Mouse (Mus musculus) spleen, adult 2 months (tissue): ENCODE measurements around the gene Gapdhs. TPM values are rescaled to one million over a fixed set of nuclear protein-coding genes. Genes with fewer than 3 reads are reported as not detected.

Experiments
- DNase-seq, 2 experiments: peaks; one replicate each; pipeline versions ENCODE4 v3.0.0 to v3.0.0-alpha.2; 2012 to 2021; ENCODE audit warnings: low spot score in 2 of 2, low read depth in 1 of 2
- H3K27ac ChIP-seq: fragments of 200-500 bp; 2 replicates; pipeline ENCODE4 v1.5.1; 2012; ENCODE audit warnings: low read length, inconsistent platforms; ENCODE audit not compliant: insufficient read depth
- H3K27me3 ChIP-seq: fragments of 200-500 bp; 2 replicates; pipeline ENCODE4 v1.6.1; 2012; ENCODE audit warnings: mild to moderate bottlenecking, moderate library complexity, low read length, inconsistent platforms; ENCODE audit not compliant: control insufficient read depth, insufficient read depth
- H3K36me3 ChIP-seq: fragments of 200-500 bp; 2 replicates; pipeline ENCODE4 v1.6.1; 2012; ENCODE audit warnings: mild to moderate bottlenecking, low read length, inconsistent platforms; ENCODE audit not compliant: control insufficient read depth, insufficient read depth
- H3K4me1 ChIP-seq: fragments of 200-500 bp; 2 replicates; pipeline ENCODE4 v1.6.1; 2011; ENCODE audit warnings: inconsistent platforms; ENCODE audit not compliant: control insufficient read depth, insufficient read depth, insufficient read length
- H3K4me3 ChIP-seq: fragments of 200-500 bp; 2 replicates; pipeline ENCODE4 v1.5.1; 2011; ENCODE audit warnings: mild to moderate bottlenecking, inconsistent platforms; ENCODE audit not compliant: insufficient read depth, insufficient read length; ENCODE audit errors: extremely low read depth
- CTCF ChIP-seq: fragments of 200-500 bp; IDR thresholded peaks from 2 replicates; pipeline ENCODE4 v1.5.1; 2011; ENCODE audit warnings: mild to moderate bottlenecking, inconsistent platforms; ENCODE audit not compliant: insufficient read depth, insufficient read length, insufficient replicate concordance; ENCODE audit errors: extremely low read depth
- POLR2A ChIP-seq: fragments of 200-500 bp; IDR thresholded peaks from 2 replicates; pipeline ENCODE4 v1.6.1; 2011; ENCODE audit warnings: low read depth, low read length, inconsistent platforms
- WGBS: fragments of 180-500 bp; shearing (Covaris S2); methylation state at CpG from one replicate; pipeline ENCODE4 v1.1.7; 2018; 5-methylcytosine and 5-hydroxymethylcytosine counted together
- polyA plus RNA-seq: library from polyadenylated mRNA; depleted of rRNA; stranded (reverse); fragments of >200 nt; gene quantifications from 2 replicates; pipeline ENCODE4 v1.2.3, GENCODE M21; 2012

The Gapdhs gene
- polyA plus RNA-seq, 1 experiment: not detected

GRCm38 (mm10) chr7:30781792-30782191 lies 38.3 kb upstream of the Gapdhs start:
- no peaks in the 10 kb centered on the region for H3K4me1 ChIP-seq
- no peak for TF ChIP-seq POLR2A
- peak; percentile 71; the same call in 1 of the 2 replicates for TF ChIP-seq CTCF
- H3K27ac ChIP-seq: no peak overlapping the region
- H3K36me3 ChIP-seq: no peaks in the 10 kb centered on the region
- no peak overlapping the region for H3K4me3 ChIP-seq
- 53% methylated on average over 4 of the region's 4 CpGs for WGBS
- no peaks in the 10 kb centered on the region for H3K27me3 ChIP-seq
- peak in 1 of 2 experiments; percentile 10 for DNase-seq

GRCm38 (mm10) chr7:30777911-30778310 lies 34.4 kb upstream of the Gapdhs start:
- Histone ChIP-seq H3K4me1 (no peaks in the 10 kb centered on the region), H3K27me3 (no peaks in the 10 kb centered on the region), H3K4me3 (no peak overlapping the region), H3K36me3 (no peaks in the 10 kb centered on the region), H3K27ac (no peak overlapping the region)
- no peak for TF ChIP-seq POLR2A
- no peak for DNase-seq
- 38% methylated on average over 1 of the region's 1 CpGs for WGBS

GRCm38 (mm10) chr7:30777081-30777579 lies 33.6 kb upstream of the Gapdhs start:
- WGBS: 87% methylated on average over 7 of the region's 7 CpGs
- no peak overlapping the region for H3K4me3 ChIP-seq
- TF ChIP-seq CTCF (no peak), POLR2A (no peak)
- no peak overlapping the region for H3K27ac ChIP-seq
- H3K27me3 ChIP-seq: no peaks in the 10 kb centered on the region
- no peaks in the 10 kb centered on the region for H3K36me3 ChIP-seq
- no peak for DNase-seq
- H3K4me1 ChIP-seq: no peaks in the 10 kb centered on the region

- Histone ChIP-seq H3K27me3 (no peaks in the 10 kb centered on the region), H3K36me3 (no peaks in the 10 kb centered on the region), H3K27ac (no peak overlapping the region), H3K4me1 (no peaks in the 10 kb centered on the region), H3K4me3 (no peak overlapping the region)
- DNase-seq: no peak
- TF ChIP-seq POLR2A (no peak), CTCF (no peak)
- WGBS: 85% methylated on average over 9 of the region's 9 CpGs
Measured at GRCm38 (mm10) chr7:30776104-30776503, 32.6 kb upstream of the Gapdhs start.

- Histone ChIP-seq H3K27me3 (no peaks in the 10 kb centered on the region), H3K36me3 (no peaks in the 10 kb centered on the region), H3K27ac (no peak overlapping the region), H3K4me1 (no peaks in the 10 kb centered on the region), H3K4me3 (no peak overlapping the region)
- no peak for TF ChIP-seq CTCF
- TF ChIP-seq POLR2A: no peak
- 46% methylated on average over 9 of the region's 9 CpGs for WGBS
- no peak for DNase-seq
Measured at GRCm38 (mm10) chr7:30769236-30769635, 25.8 kb upstream of the Gapdhs start.

GRCm38 (mm10) chr7:30766408-30766807 lies 22.9 kb upstream of the Gapdhs start:
- Histone ChIP-seq H3K36me3 (no peaks in the 10 kb centered on the region), H3K27ac (no peak overlapping the region), H3K27me3 (no peaks in the 10 kb centered on the region), H3K4me3 (no peak overlapping the region), H3K4me1 (no peaks in the 10 kb centered on the region)
- no peak for TF ChIP-seq POLR2A
- no peak for TF ChIP-seq CTCF
- WGBS: 88% methylated on average over 4 of the region's 4 CpGs
- DNase-seq: no peak

- WGBS: 72% methylated on average over 11 of the region's 11 CpGs
- DNase-seq: no peak
- H3K27ac ChIP-seq: no peak overlapping the region
- no peak for TF ChIP-seq CTCF
- no peak for TF ChIP-seq POLR2A
- no peaks in the 10 kb centered on the region for H3K36me3 ChIP-seq
- H3K4me1 ChIP-seq: no peaks in the 10 kb centered on the region
- no peaks in the 10 kb centered on the region for H3K27me3 ChIP-seq
- H3K4me3 ChIP-seq: no peak overlapping the region
Measured at GRCm38 (mm10) chr7:30765173-30765572, 21.7 kb upstream of the Gapdhs start.

- WGBS: 80% methylated on average over 5 of the region's 5 CpGs
- Histone ChIP-seq H3K27me3 (no peaks in the 10 kb centered on the region), H3K4me3 (no peak within 1 kb of the TSS), H3K36me3 (no peaks in the 10 kb centered on the region), H3K4me1 (no peaks in the 10 kb centered on the region), H3K27ac (no peak within 1 kb of the TSS)
- DNase-seq: no peak
- TF ChIP-seq POLR2A (no peak), CTCF (no peak)
Measured at GRCm38 (mm10) chr7:30763456-30763855, 20.0 kb upstream of the Gapdhs start, which contains the start of gene Dmkn. Gene Dmkn (plus strand): TSS chr7:30763756.
